Mouse (Mus musculus) bone marrow macrophage, adult 2 months (primary cell): Measurements from ENCODE around the gene Rnf208. TPM values are rescaled to one million over a fixed set of nuclear protein-coding genes. Genes with fewer than 3 reads are reported as not detected.
A peak's percentile ranks its signal among the peaks of the same experiment; 100 is the strongest.

Source experiments
- H3K27ac ChIP-seq: 2 replicates; pipeline ENCODE4 v1.5.1; 2012; ENCODE audit warnings: low read depth, low read length; ENCODE audit not compliant: insufficient read depth
- H3K4me1 ChIP-seq: 2 replicates; pipeline ENCODE4 v1.6.1; 2012; ENCODE audit warnings: low read length; ENCODE audit not compliant: control insufficient read depth, insufficient read depth
- H3K4me3 ChIP-seq: 2 replicates; pipeline ENCODE4 v1.5.1; 2012; ENCODE audit warnings: mild to moderate bottlenecking, low read length, moderate library complexity; ENCODE audit not compliant: insufficient read depth
- CTCF ChIP-seq: IDR thresholded peaks from 2 replicates; pipeline ENCODE4 v1.5.1; 2012; ENCODE audit warnings: low read depth, mild to moderate bottlenecking, low read length, moderate library complexity
- POLR2A ChIP-seq: IDR thresholded peaks from 2 replicates; pipeline ENCODE4 v1.6.1; 2012; ENCODE audit warnings: mild to moderate bottlenecking, low read depth, low read length, borderline replicate concordance
- polyA plus RNA-seq: library from polyadenylated mRNA; stranded (reverse); fragments of >200 nt; gene quantifications from 2 replicates; pipeline ENCODE4 v1.2.4, GENCODE M21; 2012; ENCODE audit not compliant: missing spikeins, insufficient read depth, insufficient read length

Gene Rnf208
- polyA plus RNA-seq, 1 experiment, result 0.66 TPM

DNA sequence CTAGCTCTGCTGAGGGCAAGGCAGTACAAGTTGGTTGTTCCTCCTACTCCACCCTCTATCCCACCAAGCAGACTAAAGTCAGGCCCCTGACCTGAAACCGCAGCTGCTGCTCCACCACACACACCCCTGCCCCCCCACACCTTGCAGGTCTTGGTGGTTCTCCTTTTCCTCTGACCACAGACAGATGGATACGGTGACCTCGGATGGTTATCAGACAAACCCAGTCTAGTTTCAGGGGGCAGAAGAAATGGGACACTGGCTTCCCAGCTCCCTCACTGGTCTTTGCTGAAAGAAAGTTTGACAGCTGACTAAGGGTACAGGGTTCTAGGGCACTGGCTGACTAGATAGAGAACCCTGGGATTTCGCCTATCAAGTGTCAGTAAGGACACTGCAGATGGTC is 8.6 kb upstream of the Rnf208 start:
- TF ChIP-seq POLR2A (no peak), CTCF (no peak)
- H3K4me3 ChIP-seq, result no peak overlapping the region
- peaks cover 3% of the 10 kb centered on the region for H3K4me1 ChIP-seq
- H3K27ac ChIP-seq, result no peak overlapping the region

DNA sequence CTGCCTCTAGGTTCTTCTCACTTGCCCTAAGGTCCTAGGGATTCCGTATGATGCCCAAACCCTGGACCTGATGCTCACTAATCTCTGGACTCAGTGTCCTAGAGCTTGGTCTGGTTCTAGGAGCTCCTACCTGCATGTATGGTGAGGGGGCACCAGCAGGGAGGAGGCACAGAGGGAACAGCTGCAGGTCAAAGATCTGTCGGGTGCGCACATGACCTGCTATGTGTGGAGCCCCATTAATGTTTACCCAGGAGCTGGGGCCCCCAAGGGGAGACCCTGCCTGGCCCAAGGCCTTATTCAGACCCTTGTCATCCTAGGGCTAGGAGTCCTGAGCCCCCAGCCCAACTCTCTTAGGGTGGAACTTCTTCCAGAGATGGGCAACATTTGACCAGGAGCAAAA is 8.0 kb upstream of the Rnf208 start, which contains the start of gene Slc34a3:
Gene Slc34a3, minus strand, starts transcription at position 315 of the 400 bp plus-strand sequence.
- Histone ChIP-seq H3K27ac (no peak within 1 kb of the TSS), H3K4me3 (no peak within 1 kb of the TSS), H3K4me1 (no peaks in the 10 kb centered on the region)
- no peak for TF ChIP-seq POLR2A
- TF ChIP-seq CTCF, result no peak

DNA sequence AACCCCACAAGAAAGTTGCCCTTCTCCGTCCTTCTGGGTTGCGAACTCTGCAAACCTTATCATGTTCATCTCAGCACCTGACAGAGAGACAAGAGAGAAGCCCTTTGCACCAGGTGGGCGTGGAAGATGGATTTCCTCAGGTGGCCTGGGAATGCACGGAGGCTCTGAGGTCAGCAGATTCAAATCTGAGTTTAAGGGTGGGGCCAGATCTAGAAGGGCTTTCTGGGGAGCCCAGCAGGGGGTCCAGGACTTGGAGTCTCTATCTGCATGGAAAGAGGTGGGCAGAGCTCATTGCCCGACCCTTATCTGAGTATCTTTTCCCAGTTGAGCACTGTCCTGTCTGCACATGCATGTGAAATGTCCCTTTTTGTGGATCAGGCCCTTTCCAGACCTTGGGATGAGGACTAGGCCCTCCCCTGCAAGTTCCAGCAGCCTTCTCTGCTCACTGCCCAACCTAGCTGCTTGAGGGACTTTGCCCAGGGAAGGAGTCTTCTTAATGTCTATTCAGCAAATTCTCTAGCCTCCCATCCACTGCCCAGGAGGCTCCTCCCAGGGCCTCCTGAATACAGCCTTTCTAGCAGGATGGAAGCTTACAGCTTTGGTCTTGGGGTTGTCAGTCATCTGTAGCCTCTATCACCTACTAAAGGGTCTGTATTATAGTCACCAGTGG is 7.4 kb upstream of the Rnf208 start:
- H3K27ac ChIP-seq, result no peak overlapping the region
- TF ChIP-seq POLR2A, result no peak
- H3K4me1 ChIP-seq, result no peaks in the 10 kb centered on the region
- H3K4me3 ChIP-seq, result no peak overlapping the region

DNA sequence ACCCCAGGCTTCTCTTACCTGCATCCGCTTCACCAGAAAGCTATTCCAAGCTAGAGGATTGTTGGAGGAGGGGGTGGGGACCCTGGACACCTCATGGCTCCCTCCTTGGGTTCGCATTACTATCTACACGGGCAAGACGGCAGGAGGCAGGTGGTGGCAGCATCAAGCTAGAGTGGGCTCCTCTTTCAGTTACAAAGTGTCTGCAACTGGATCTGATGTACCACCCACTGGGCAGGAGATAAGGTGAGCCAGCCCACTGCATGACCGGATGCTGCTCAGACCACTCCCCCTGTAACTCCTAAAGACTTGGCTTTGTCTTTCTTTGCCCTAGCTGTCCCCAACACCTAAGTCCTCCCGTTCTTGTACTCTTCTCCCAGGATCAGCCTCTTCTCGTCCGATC is 5.4 kb upstream of the Rnf208 start, which contains the start of gene Rnf224:
Gene Rnf224, minus strand, starts transcription at position 174 of the 400 bp plus-strand sequence.
- H3K27ac ChIP-seq, result no peak within 1 kb of the TSS
- no peak within 1 kb of the TSS for H3K4me3 ChIP-seq
- peaks cover 13% of the 10 kb centered on the region; the same call in 1 of the 2 replicates for H3K4me1 ChIP-seq
- TF ChIP-seq CTCF, result no peak
- TF ChIP-seq POLR2A, result no peak

DNA sequence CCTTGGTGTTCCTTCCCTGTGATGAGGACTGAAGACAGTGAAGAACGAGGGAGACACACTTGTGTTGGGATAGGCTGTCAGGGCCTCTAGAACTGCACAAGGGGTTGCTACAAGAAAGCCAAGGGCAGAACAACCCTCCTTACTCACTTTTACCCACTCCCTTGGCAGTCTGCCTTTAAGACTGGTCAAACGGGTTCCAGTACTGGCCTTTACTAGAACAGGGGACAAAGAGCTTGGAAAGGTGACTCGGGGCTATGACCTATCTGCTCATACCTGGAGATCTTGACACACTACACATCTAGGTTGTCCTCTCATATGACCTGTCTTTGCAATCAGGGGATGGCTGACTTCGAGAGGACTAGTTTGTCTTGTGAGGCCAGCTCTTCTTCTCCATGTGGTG is 4.5 kb upstream of the Rnf208 start:
- TF ChIP-seq CTCF (no peak), POLR2A (no peak)
- peaks cover 13% of the 10 kb centered on the region; the same call in 1 of the 2 replicates for H3K4me1 ChIP-seq
- H3K27ac ChIP-seq, result no peak overlapping the region
- H3K4me3 ChIP-seq, result no peak overlapping the region

DNA sequence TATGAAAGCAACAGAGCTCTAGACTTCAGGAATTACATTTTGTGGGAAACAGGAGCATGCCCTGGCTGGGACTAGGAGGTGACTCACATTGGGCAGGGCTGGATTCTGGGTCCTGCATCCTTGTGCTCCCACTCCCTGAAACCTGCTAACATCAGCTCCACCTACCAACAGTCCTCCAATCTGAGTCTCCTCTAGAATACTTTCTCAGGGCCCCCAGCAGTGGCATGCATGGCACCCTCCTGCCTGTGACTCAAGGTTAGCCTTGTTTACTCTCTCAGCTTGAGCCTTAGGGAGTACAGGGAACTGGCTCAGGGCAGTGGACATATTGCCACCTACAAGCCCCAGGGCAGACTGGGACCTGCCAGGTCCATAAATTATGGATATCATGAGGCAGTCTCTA is 3.9 kb upstream of the Rnf208 start:
- H3K4me1 ChIP-seq, result peaks cover 13% of the 10 kb centered on the region; the same call in 1 of the 2 replicates
- TF ChIP-seq CTCF (no peak), POLR2A (no peak)
- H3K27ac ChIP-seq, result no peak overlapping the region
- no peak overlapping the region for H3K4me3 ChIP-seq

DNA sequence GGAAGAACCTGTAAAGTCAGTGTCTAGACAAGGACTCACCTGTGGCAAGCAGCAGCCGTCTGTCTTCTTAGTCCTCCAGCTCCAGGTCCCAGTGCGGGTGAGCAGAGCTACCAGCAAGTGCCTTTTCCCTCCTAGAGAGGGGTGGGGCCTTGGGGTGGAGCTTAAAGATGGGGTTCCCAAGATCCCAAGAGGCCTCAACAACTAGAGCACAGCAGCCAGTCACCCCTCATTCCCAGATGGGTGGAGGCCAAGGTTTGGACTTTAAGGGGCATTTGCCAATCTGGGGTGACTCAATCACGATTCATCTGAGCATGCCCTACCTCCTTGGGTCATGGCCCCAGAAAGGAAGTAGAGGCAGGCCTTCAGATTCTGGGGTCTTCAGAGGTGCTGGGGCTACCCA is 2.3 kb upstream of the Rnf208 start:
- Histone ChIP-seq H3K4me3 (no peak overlapping the region), H3K27ac (no peak overlapping the region), H3K4me1 (peaks cover 13% of the 10 kb centered on the region; the same call in 1 of the 2 replicates)
- 0 out of 2 replicates have a peak, but pooled peaks have one; percentile 12 for TF ChIP-seq CTCF
- no peak for TF ChIP-seq POLR2A

DNA sequence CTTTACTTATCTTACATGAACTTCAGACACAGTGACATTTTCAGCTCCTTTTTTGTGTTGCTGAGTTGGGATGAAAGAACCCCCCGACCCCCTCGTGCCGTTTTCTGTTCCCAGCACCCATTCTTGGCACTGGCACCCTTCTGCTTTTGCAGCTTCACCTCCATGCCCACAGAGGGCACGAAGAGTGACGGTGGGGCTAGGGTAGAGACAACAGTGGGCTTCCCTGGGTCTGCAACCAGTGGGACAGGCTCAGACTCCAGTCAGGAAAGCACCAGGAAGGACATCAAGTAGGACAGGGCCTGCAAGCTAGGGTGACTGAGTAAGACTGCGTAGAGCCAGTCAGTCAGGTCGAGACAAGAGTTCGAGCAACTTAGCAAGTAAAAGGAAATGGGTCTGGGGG is 1.7 kb upstream of the Rnf208 start:
- Histone ChIP-seq H3K4me1 (peaks cover 13% of the 10 kb centered on the region; the same call in 1 of the 2 replicates), H3K4me3 (peak overlapping the region; percentile 43), H3K27ac (no peak overlapping the region)
- TF ChIP-seq CTCF (no peak), POLR2A (no peak)

DNA sequence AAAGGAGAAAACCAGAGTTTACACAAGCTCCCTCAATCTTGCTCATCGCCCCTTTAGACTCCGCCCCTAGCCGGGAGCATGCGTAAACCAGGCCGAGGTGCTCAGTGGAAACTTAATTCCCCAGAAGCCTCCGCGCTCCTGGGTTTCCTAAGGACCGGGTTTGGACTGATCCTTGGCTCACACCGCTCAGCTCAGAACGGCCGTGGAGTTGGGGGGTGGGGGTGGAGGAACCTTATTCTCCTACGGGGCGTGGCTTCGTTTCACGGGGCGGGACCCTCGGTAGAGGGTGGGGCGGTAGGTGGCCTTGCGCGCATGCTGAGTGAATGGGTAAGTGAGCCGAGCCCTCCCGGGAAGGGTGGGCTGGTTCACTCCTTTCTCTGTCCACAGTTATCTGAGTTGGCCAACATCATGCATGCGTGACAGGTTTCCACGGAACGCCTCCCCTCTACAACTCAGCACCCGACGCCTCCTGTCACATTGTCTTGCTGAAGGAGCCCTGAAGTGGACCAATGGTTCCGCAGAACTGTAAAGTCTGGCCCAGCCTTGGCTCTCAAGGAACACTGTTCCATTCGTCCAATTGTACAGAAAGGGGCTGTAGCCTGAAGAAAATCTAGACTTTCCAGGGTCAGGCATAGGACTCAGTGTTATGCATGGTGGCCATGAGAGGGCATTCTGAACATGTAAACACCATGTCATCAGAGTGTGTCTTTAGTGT is 1.2 kb upstream of the Rnf208 start:
- TF ChIP-seq POLR2A (no peak), CTCF (no peak)
- peak overlapping the region; percentile 43 for H3K4me3 ChIP-seq
- no peak overlapping the region for H3K27ac ChIP-seq
- peaks cover 13% of the 10 kb centered on the region; the same call in 1 of the 2 replicates for H3K4me1 ChIP-seq

DNA sequence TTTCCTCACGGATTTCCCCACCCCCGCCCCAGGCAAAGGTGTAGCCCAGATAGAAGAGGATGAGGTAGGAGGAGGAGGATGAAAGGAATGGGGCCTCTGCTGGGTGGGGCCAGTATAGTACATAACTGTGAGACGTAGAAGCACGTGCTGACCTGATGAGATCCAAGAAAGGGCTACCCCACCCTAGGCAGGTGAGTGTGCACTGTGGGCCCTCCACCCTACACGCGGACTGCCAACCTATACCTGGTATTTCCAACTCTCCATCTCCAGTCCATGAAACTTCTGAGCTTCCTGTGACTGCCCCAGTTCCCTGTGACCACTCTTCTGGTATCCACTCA is 648 bp upstream of the Rnf208 start:
- Histone ChIP-seq H3K4me1 (peaks cover 13% of the 10 kb centered on the region; the same call in 1 of the 2 replicates), H3K4me3 (peak overlapping the region; percentile 43), H3K27ac (no peak overlapping the region)
- TF ChIP-seq CTCF (no peak), POLR2A (no peak)

DNA sequence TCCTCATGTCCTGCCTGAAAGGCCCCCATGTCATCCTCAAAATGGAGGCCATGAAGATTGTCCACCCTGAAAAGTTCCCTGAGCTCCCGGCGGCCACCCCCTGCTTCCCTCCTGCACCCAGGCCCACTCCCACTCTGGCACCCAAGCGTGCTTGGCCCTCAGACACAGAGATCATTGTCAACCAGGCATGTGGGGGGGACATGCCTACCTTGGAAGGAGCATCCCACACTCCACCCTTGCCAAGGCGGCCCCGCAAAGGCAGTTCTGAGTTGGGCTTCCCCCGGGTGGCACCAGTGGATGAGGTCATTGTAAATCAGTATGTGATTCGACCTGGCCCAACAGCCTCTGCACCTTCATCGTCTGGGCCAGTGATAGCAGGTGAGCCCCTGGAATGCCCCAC is 1.3 kb downstream of the Rnf208 start:
- TF ChIP-seq POLR2A (no peak), CTCF (no peak)
- no peak overlapping the region for H3K4me3 ChIP-seq
- H3K4me1 ChIP-seq, result peaks cover 13% of the 10 kb centered on the region; the same call in 1 of the 2 replicates
- H3K27ac ChIP-seq, result no peak overlapping the region
